8 mouse cellular contexts compared by ENCODE assay signal in the genomic region with DNA sequence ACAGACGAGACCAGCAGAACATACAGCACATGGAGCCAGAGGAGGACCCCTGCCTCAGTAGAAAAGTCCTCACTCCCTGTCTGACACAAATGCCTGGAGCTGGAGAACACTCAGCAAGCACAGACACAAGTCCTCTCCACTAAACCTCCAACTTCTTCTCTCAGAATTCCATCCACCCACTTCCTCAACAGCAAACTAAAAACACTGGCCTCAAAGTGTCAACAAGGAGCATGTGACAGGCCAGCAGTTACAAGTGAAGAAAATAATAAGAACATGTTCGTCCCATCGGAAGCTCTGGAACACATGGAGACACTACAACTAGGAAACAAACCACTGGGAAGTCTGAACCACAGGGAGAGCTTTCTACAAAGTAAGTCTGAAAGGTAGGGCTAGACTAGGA. TPM values are rescaled to one million over a fixed set of nuclear protein-coding genes. Genes with fewer than 3 reads are reported as not detected.
DNase-seq lines count a peak whose midpoint lies in the region; ATAC-seq lines count a peak whose summit lies in the region.

No protein-coding gene starts in this region.

- peaks cover 61% of the 10 kb centered on the region for H3K4me1 ChIP-seq in embryonic facial prominence, embryonic 13.5 days
- H3K4me1 ChIP-seq in hindbrain, embryonic 15.5 days (replicated peaks) = peaks cover 51% of the 10 kb centered on the region

- H3K9ac ChIP-seq in embryonic facial prominence, embryonic 13.5 days = no peak overlapping the region
- H3K9ac ChIP-seq in hindbrain, embryonic 15.5 days = no peak overlapping the region

- ATAC-seq in embryonic facial prominence, embryonic 13.5 days (ENCODE audit: insufficient number of reproducible peaks, insufficient read depth, low FRiP score, low TSS enrichment, low read depth) = no peak
- ATAC-seq in hindbrain, embryonic 15.5 days (ENCODE audit: low FRiP score, low read depth) = no peak
- ATAC-seq in monocyte, adult 5-6 weeks (replicated peaks; ENCODE audit: insufficient number of reproducible peaks, low FRiP score, low TSS enrichment, poor library complexity, severe bottlenecking) = no peak

- peaks cover 11% of the 10 kb centered on the region; the same call in 1 of the 2 replicates for H3K36me3 ChIP-seq in embryonic facial prominence, embryonic 13.5 days
- no peaks in the 10 kb centered on the region for H3K36me3 ChIP-seq in hindbrain, embryonic 15.5 days

- WGBS in embryonic facial prominence, embryonic 13.5 days = 64% methylated on average over 3 of the region's 3 CpGs
- 72% methylated on average over 3 of the region's 3 CpGs for WGBS in hindbrain, embryonic 15.5 days

- H3K27me3 ChIP-seq in embryonic facial prominence, embryonic 13.5 days = no peaks in the 10 kb centered on the region
- no peaks in the 10 kb centered on the region for H3K27me3 ChIP-seq in hindbrain, embryonic 15.5 days

- H3K4me3 ChIP-seq in embryonic facial prominence, embryonic 13.5 days = no peak overlapping the region
- H3K4me3 ChIP-seq in hindbrain, embryonic 15.5 days = no peak overlapping the region

- no peaks in the 10 kb centered on the region for H3K9me3 ChIP-seq in embryonic facial prominence, embryonic 13.5 days
- no peaks in the 10 kb centered on the region for H3K9me3 ChIP-seq in hindbrain, embryonic 15.5 days

- H3K4me2 ChIP-seq in embryonic facial prominence, embryonic 13.5 days = no peak overlapping the region
- H3K4me2 ChIP-seq in hindbrain, embryonic 15.5 days = no peak overlapping the region

- peak; percentile 43 to 63 for DNase-seq in lung, adult 18-20 months
- no peak for DNase-seq in lung, postnatal 4 days
- DNase-seq in lung, postnatal 36 days = peak; percentile 77
- no peak for DNase-seq in cerebellum, postnatal 25 days
- no peak for DNase-seq in right cerebral cortex, adult 18-20 months

- peak overlapping the region; percentile 49 for H3K27ac ChIP-seq in embryonic facial prominence, embryonic 13.5 days
- H3K27ac ChIP-seq in hindbrain, embryonic 15.5 days (replicated peaks) = peak overlapping the region; percentile 6; the same call in 1 of the 2 replicates

RNA-seq across cellular contexts. Expression of a gene that starts 8.7 kb away (rescaled TPM):
- polyA plus RNA-seq in embryonic facial prominence, embryonic 13.5 days (2015; fragmentation: Nextera tagmentation; extraction: Ambion mirVana) = 62.3 and 65.6 TPM in 2 replicates
- 34.9 and 37.2 TPM in 2 replicates for polyA plus RNA-seq in hindbrain, embryonic 15.5 days (2015; fragmentation: Nextera tagmentation; extraction: Ambion mirVana)
- 241 to 361 TPM (median 252 TPM) in 3 replicates for total RNA-seq in monocyte, adult 5-6 weeks (2017)

Comparison
In these comparisons a context has a peak if more than half of its experiments do, and no peak if none do; other contexts are left out.
1. DNase-seq: peak in lung, adult 18-20 months (2 of 2) and lung, postnatal 36 days (single experiment); none in lung, postnatal 4 days (0 of 2), cerebellum, postnatal 25 days (0 of 2) and right cerebral cortex, adult 18-20 months (single experiment).